Mouse (Mus musculus): Measurements from ENCODE around the gene Kdm2a.

DNA sequence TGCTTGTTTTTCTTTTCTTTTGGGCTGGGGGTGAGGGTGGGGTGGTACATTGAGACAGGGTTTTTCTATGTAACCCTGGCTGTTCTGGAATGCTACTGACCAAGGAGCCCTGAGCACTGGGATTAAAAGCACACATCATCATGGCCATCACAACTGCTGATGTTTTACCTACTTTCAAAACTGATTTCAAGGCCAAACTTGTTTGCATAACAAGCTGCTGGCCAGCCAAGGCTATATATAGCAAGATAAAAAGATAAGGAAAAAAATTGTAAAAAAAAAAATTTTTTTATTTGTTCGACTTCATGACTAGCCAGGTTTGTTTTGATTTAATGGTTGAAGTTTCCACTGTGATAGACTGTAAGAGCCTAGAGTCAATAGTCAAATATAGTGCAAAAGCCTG lies 27.8 kb downstream of the Kdm2a start:
- TF ChIP-seq ZC3H11A (IDR thresholded peaks at IDR 0.05; ENCODE audit: borderline replicate concordance, low read depth, low read length) (no peak), MAFK (IDR thresholded peaks at IDR 0.05; ENCODE audit: insufficient read depth, low read depth, low read length) (no peak), HCFC1 (IDR thresholded peaks at IDR 0.05; ENCODE audit: borderline replicate concordance, insufficient read depth, low read length) (no peak), ZNF384 (IDR thresholded peaks at IDR 0.05; ENCODE audit: low read depth, low read length) (no peak)
